Mouse (Mus musculus): ENCODE results near the gene Gm49391. TPM values are rescaled to one million over a fixed set of nuclear protein-coding genes. Genes with fewer than 3 reads are reported as not detected.

The Gm49391 gene
- total RNA-seq, 2 experiments from 2014 or later: 0.86 TPM; not detected in 1

- intact Hi-C loops (cut with DNase I): no loop called here
- no peak for TF ChIP-seq CTCF (IDR thresholded peaks at IDR 0.05)
- H3K27ac ChIP-seq: no peak overlapping the region
Measured at GRCm38 (mm10) chr13:60848241-60849120, 87.9 kb downstream of the Gm49391 start.

More at GRCm38 (mm10) chr13:60848241-60849120, 87.9 kb downstream of the Gm49391 start:
- H3K4me3 ChIP-seq: no peak overlapping the region
- no peak for DNase-seq (ENCODE audit: extremely low spot score in 1 of 2, low spot score in 2 of 2)

Other genes starting within 250 kb of the Gm49391 start
- gene BC051665, start 150.2 kb downstream of the Gm49391 start, total RNA-seq (2021): not detected
- gene Ctsll3, start 133.7 kb downstream of the Gm49391 start, total RNA-seq (2021): not detected
- gene 4930486L24Rik, start 72.1 kb downstream of the Gm49391 start, total RNA-seq (2021): under 1 TPM in 1 of 2 experiments, not detected in 1; 0.48 TPM
- under 1 TPM in 1 of 2 experiments, not detected in 1; 0.28 TPM for gene Gm49392, start 39.7 kb downstream of the Gm49391 start, total RNA-seq (2021)
- 1 to 10 TPM; 1.7 to 3.5 TPM for gene Ctla2b, start 39.1 kb downstream of the Gm49391 start, total RNA-seq (2021)
- not detected for gene Tpbpb, start 31.7 kb downstream of the Gm49391 start, total RNA-seq (2021)
- not detected for gene Gm49393, start 981 bp downstream of the Gm49391 start, total RNA-seq (2021)
- gene Ctla2a, start 54 bp upstream of the Gm49391 start, total RNA-seq (2021): 10 to 100 TPM; 21.0 to 22.5 TPM
- not detected for gene Tpbpa, start 5.4 kb upstream of the Gm49391 start, total RNA-seq (2021)
- gene Ctsj, start 69.4 kb upstream of the Gm49391 start, total RNA-seq (2021): not detected
- gene Ctsq, start 104.1 kb upstream of the Gm49391 start, total RNA-seq (2021): not detected
- gene Ctsr, start 227.7 kb upstream of the Gm49391 start, total RNA-seq (2021): not detected